In genomic region chr5:21735584-21735983, GRCm38 (mm10) we compare ENCODE assay signal across 8 mouse cellular contexts. TPM values are rescaled to one million over a fixed set of nuclear protein-coding genes. Genes with fewer than 3 reads are reported as not detected.
A peak's percentile ranks its signal among the peaks of the same experiment; 100 is the strongest.
DNase-seq lines count a peak whose midpoint lies in the region; ATAC-seq and TF ChIP-seq lines count a peak whose summit lies in the region.

No protein-coding gene starts in this region.

- no peaks in the 10 kb centered on the region for H3K27me3 ChIP-seq in MEL (ENCODE audit: control insufficient read depth in 1 of 2, insufficient read depth in 2 of 2, low read length in 2 of 2)
- no peaks in the 10 kb centered on the region for H3K27me3 ChIP-seq in lung, embryonic 15.5 days

- ATAC-seq in lung, embryonic 15.5 days (ENCODE audit: borderline replicate concordance, extremely low read depth, low FRiP score, low TSS enrichment): no peak

- intact Hi-C loops in heart, postnatal 14 days (cut with DNase I): loop anchor here (2.0 to 10.0 kb wide), 2 partner anchors 35 to 471 kb away; partner anchors contain the start of gene Napepld

- H3K4me3 ChIP-seq in MEL (ENCODE audit: control insufficient read depth in 1 of 2, insufficient read depth in 1 of 2, low read depth in 2 of 2, low read length in 2 of 2): peak overlapping the region; percentile 79 to 95
- peak overlapping the region; percentile 19 for H3K4me3 ChIP-seq in lung, embryonic 15.5 days

- peaks cover 0 to 9% of the 10 kb centered on the region in 2 experiments; a peak in 2 of 4 replicates for H3K36me3 ChIP-seq in MEL (ENCODE audit: control insufficient read depth in 1 of 2, insufficient read depth in 2 of 2, low read length in 2 of 2)
- H3K36me3 ChIP-seq in lung, embryonic 15.5 days: peaks cover 15% of the 10 kb centered on the region

- H3K4me1 ChIP-seq in MEL (ENCODE audit: control insufficient read depth in 1 of 2, insufficient read depth in 2 of 2, low read length in 2 of 2): peaks cover 0 to 14% of the 10 kb centered on the region in 2 experiments; a peak in 3 of 4 replicates
- H3K4me1 ChIP-seq in lung, embryonic 15.5 days: peaks cover 9% of the 10 kb centered on the region

- no peak for TF ChIP-seq EP300 in MEL (IDR thresholded peaks at IDR 0.05; ENCODE audit: low read depth in 1 of 2, low read length in 2 of 2)

- H3K9ac ChIP-seq in MEL (ENCODE audit: control insufficient read depth, low read depth, low read length, poor library complexity, severe bottlenecking): peak overlapping the region; percentile 76
- no peak overlapping the region for H3K9ac ChIP-seq in lung, embryonic 15.5 days

- H3K4me2 ChIP-seq in lung, embryonic 15.5 days: peak overlapping the region; percentile 39; the same call in 1 of the 2 replicates

- TF ChIP-seq CTCF in MEL (IDR thresholded peaks at IDR 0.05 in 2 of 3, conservative IDR thresholded peaks at IDR 0.05 in 1 of 3; ENCODE audit: control insufficient read depth in 1 of 3, insufficient read depth in 1 of 3, low read depth in 2 of 3, low read length in 3 of 3, poor library complexity in 1 of 3, severe bottlenecking in 1 of 3): peak; percentile 95 to 100 (median 99)
- peak; percentile 54; the same call in 1 of the 2 replicates for TF ChIP-seq CTCF in brain, embryonic 14.5 days (IDR thresholded peaks at IDR 0.05; ENCODE audit: borderline replicate concordance, extremely low read depth, insufficient read depth, insufficient read length)

- 30% methylated on average over 10 of the region's 10 CpGs for WGBS in lung, embryonic 15.5 days

- TF ChIP-seq RAD21 in MEL (IDR thresholded peaks at IDR 0.05; ENCODE audit: low read depth, low read length): peak; percentile 93

- H3K27ac ChIP-seq in MEL (ENCODE audit: control insufficient read depth, low read depth, low read length): peak overlapping the region; percentile 33; the same call in 1 of the 2 replicates
- H3K27ac ChIP-seq in lung, embryonic 15.5 days: no peak overlapping the region

- no peaks in the 10 kb centered on the region for H3K9me3 ChIP-seq in MEL (replicated peaks; ENCODE audit: insufficient read depth, low read length)
- no peaks in the 10 kb centered on the region for H3K9me3 ChIP-seq in lung, embryonic 15.5 days

- peak; percentile 97 for DNase-seq in MEL (ENCODE audit: low read depth, low spot score)
- peak; percentile 74 for DNase-seq in brain, embryonic 14.5 days (ENCODE audit: low read depth)
- peak; percentile 33 for DNase-seq in fibroblast of lung, adult 2 months (ENCODE audit: low read depth)
- DNase-seq in heart, postnatal 14 days: peak; percentile 76 to 85
- peak; percentile 38 to 67 for DNase-seq in layer of hippocampus, adult 8-10 months (ENCODE audit: low spot score in 2 of 2)
- peak; percentile 21 for DNase-seq in retina, postnatal 7 days (ENCODE audit: low read depth, low spot score)
- peak; percentile 65 for DNase-seq in urinary bladder, postnatal 25 days (ENCODE audit: low spot score)

- peaks cover 16% of the 10 kb centered on the region for H3K79me2 ChIP-seq in MEL (ENCODE audit: control insufficient read depth, insufficient read depth, low read length, poor library complexity)

- TF ChIP-seq POLR2A in MEL (IDR thresholded peaks at IDR 0.05; ENCODE audit: control insufficient read depth in 1 of 2, insufficient read depth in 1 of 2, low read depth in 1 of 2, low read length in 2 of 2, poor library complexity in 1 of 2): peak in 1 of 2 experiments; percentile 42; a peak in 2 of 4 replicates
- no peak for TF ChIP-seq POLR2A in brain, embryonic 14.5 days (IDR thresholded peaks at IDR 0.05; ENCODE audit: borderline replicate concordance, extremely low read depth, insufficient read depth, insufficient read length, poor library complexity, severe bottlenecking)

TF ChIP-seq in MEL, 35 proteins besides CTCF, POLR2A, EP300 and RAD21 (continues in another document):
- TF ChIP-seq ZKSCAN1 (IDR thresholded peaks at IDR 0.05; ENCODE audit: low read depth, low read length) (no peak), POLR2AphosphoS5 (IDR thresholded peaks at IDR 0.05; ENCODE audit: borderline replicate concordance, low read depth, low read length) (no peak), MAZ (IDR thresholded peaks at IDR 0.05; ENCODE audit: low read depth, low read length) (no peak), TAL1 (IDR thresholded peaks at IDR 0.05; ENCODE audit: low read length) (no peak), MYB (IDR thresholded peaks at IDR 0.05; ENCODE audit: low read depth, low read length) (no peak), ZMIZ1 (IDR thresholded peaks at IDR 0.05; ENCODE audit: low read depth, low read length) (no peak), RCOR1 (IDR thresholded peaks at IDR 0.05; ENCODE audit: low read depth, low read length) (peak; percentile 13; the same call in 1 of the 2 replicates), ETS1 (IDR thresholded peaks at IDR 0.05; ENCODE audit: low read depth, low read length) (0 out of 2 replicates have a peak, but pooled peaks have one; percentile 37), POLR2AphosphoS2 (IDR thresholded peaks at IDR 0.05; ENCODE audit: low read length) (no peak), BHLHE40 (IDR thresholded peaks at IDR 0.05; ENCODE audit: borderline replicate concordance, low read depth, low read length) (no peak), MYC (IDR thresholded peaks at IDR 0.05; ENCODE audit: low read depth, low read length) (0 out of 2 replicates have a peak, but pooled peaks have one; percentile 13), UBTF (IDR thresholded peaks at IDR 0.05; ENCODE audit: borderline replicate concordance, insufficient read depth, low read depth, low read length) (no peak), CHD2 (IDR thresholded peaks at IDR 0.05; ENCODE audit: low read length) (no peak), NRF1 (IDR thresholded peaks at IDR 0.05; ENCODE audit: insufficient read depth, low read depth, low read length, poor library complexity, severe bottlenecking) (no peak), MEF2A (IDR thresholded peaks at IDR 0.05; ENCODE audit: extremely low read depth, insufficient replicate concordance, low read depth, low read length, poor library complexity, severe bottlenecking) (no peak), GABPA (IDR thresholded peaks at IDR 0.05; ENCODE audit: low read depth, low read length) (no peak), E2F4 (IDR thresholded peaks at IDR 0.05; ENCODE audit: borderline replicate concordance, low read depth, low read length) (no peak), SIN3A (IDR thresholded peaks at IDR 0.05; ENCODE audit: low read length) (peak; percentile 73; the same call in 1 of the 2 replicates), SMC3 (IDR thresholded peaks at IDR 0.05; ENCODE audit: low read depth, low read length) (peak; percentile 92), CHD1 (IDR thresholded peaks at IDR 0.05; ENCODE audit: low read depth, low read length) (no peak), ELF1 (IDR thresholded peaks at IDR 0.05; ENCODE audit: low read depth, low read length) (peak; percentile 46; the same call in 1 of the 2 replicates), KAT2A (conservative IDR thresholded peaks at IDR 0.05; ENCODE audit: low read depth, low read length) (no peak), TBP (IDR thresholded peaks at IDR 0.05; ENCODE audit: low read depth, low read length) (0 out of 2 replicates have a peak, but pooled peaks have one; percentile 45), MAFK (IDR thresholded peaks at IDR 0.05; ENCODE audit: borderline replicate concordance, low read depth, low read length) (no peak), ZC3H11A (IDR thresholded peaks at IDR 0.05; ENCODE audit: low read depth, low read length) (peak; percentile 85), TCF12 (IDR thresholded peaks at IDR 0.05; ENCODE audit: low read depth, low read length) (no peak), NELFE (IDR thresholded peaks at IDR 0.05; ENCODE audit: low read depth, low read length) (peak; percentile 27; the same call in 1 of the 2 replicates), USF1 (IDR thresholded peaks at IDR 0.05; ENCODE audit: low read depth, low read length) (no peak), GATA1 (IDR thresholded peaks at IDR 0.05; ENCODE audit: low read depth, low read length) (no peak)

RNA-seq across cellular contexts. Expression of gene Pmpcb, which starts 1.4 kb away (rescaled TPM):
- 162 and 169 TPM in 2 replicates for total RNA-seq in MEL (2012; rRNA removed)
- polyA plus RNA-seq in MEL (2012; ENCODE audit: insufficient read depth in 1 of 2, insufficient read length in 2 of 2, low read depth in 1 of 2, low replicate concordance in 2 of 2, missing spikeins in 1 of 2): 100 to 1,000 TPM; 172 to 265 TPM
- polyA plus RNA-seq in brain, embryonic 14.5 days (2012; rRNA removed): 66.7 and 72.8 TPM in 2 replicates
- 100 to 1,000 TPM; 220 to 223 TPM for total RNA-seq in heart, postnatal 14 days (2021)
- total RNA-seq in layer of hippocampus, adult 8-10 months (2022): 10 to 100 TPM; 69.8 to 85.6 (median 79.1) TPM
- polyA plus RNA-seq in lung, embryonic 15.5 days (2015; fragmentation: Nextera tagmentation; extraction: Ambion mirVana): 76.3 and 78.8 TPM in 2 replicates

RNA-seq across cellular contexts. Expression of gene Napepld, which starts 34.4 kb away (rescaled TPM):
- 1.5 and 1.9 TPM in 2 replicates for total RNA-seq in MEL (2012; rRNA removed)
- polyA plus RNA-seq in MEL (2012; ENCODE audit: insufficient read depth in 1 of 2, insufficient read length in 2 of 2, low read depth in 1 of 2, low replicate concordance in 2 of 2, missing spikeins in 1 of 2): 1 to 10 TPM in 1 of 2 experiments, not detected in 1; 3.0 TPM
- polyA plus RNA-seq in brain, embryonic 14.5 days (2012; rRNA removed): 4.7 and 4.9 TPM in 2 replicates
- total RNA-seq in heart, postnatal 14 days (2021): 1 to 10 TPM; 4.0 to 4.3 TPM
- total RNA-seq in layer of hippocampus, adult 8-10 months (2022): 10 to 100 TPM; 21.7 to 28.2 (median 23.9) TPM
- 4.0 and 4.9 TPM in 2 replicates for polyA plus RNA-seq in lung, embryonic 15.5 days (2015; fragmentation: Nextera tagmentation; extraction: Ambion mirVana)

RNA-seq across cellular contexts. Expression of gene Dnajc2, which starts 49.5 kb away (rescaled TPM):
- total RNA-seq in MEL (2012; rRNA removed): 197 and 211 TPM in 2 replicates
- polyA plus RNA-seq in MEL (2012; ENCODE audit: insufficient read depth in 1 of 2, insufficient read length in 2 of 2, low read depth in 1 of 2, low replicate concordance in 2 of 2, missing spikeins in 1 of 2): 100 to 1,000 TPM in 1 of 2 experiments, 10 to 100 TPM in 1; 64.7 to 199 TPM
- polyA plus RNA-seq in brain, embryonic 14.5 days (2012; rRNA removed): 21.1 and 29.5 TPM in 2 replicates
- total RNA-seq in heart, postnatal 14 days (2021): 10 to 100 TPM; 13.5 to 17.6 TPM
- 10 to 100 TPM; 31.6 to 37.6 (median 34.0) TPM for total RNA-seq in layer of hippocampus, adult 8-10 months (2022)
- polyA plus RNA-seq in lung, embryonic 15.5 days (2015; fragmentation: Nextera tagmentation; extraction: Ambion mirVana): 62.4 and 66.9 TPM in 2 replicates

RNA-seq across cellular contexts. Expression of gene Psmc2, which starts 49.5 kb away (rescaled TPM):
- 297 and 330 TPM in 2 replicates for total RNA-seq in MEL (2012; rRNA removed)
- polyA plus RNA-seq in MEL (2012; ENCODE audit: insufficient read depth in 1 of 2, insufficient read length in 2 of 2, low read depth in 1 of 2, low replicate concordance in 2 of 2, missing spikeins in 1 of 2): 100 to 1,000 TPM; 316 to 356 TPM
- 83.3 and 89.2 TPM in 2 replicates for polyA plus RNA-seq in brain, embryonic 14.5 days (2012; rRNA removed)
- total RNA-seq in heart, postnatal 14 days (2021): 10 to 100 TPM; 89.2 to 94.5 TPM
- total RNA-seq in layer of hippocampus, adult 8-10 months (2022): 100 to 1,000 TPM in 3 of 4 experiments, 10 to 100 TPM in 1; 99.3 to 117 (median 115) TPM
- polyA plus RNA-seq in lung, embryonic 15.5 days (2015; fragmentation: Nextera tagmentation; extraction: Ambion mirVana): 187 and 190 TPM in 2 replicates

Comparison
In these comparisons a context has a peak if more than half of its experiments do, and no peak if none do; other contexts are left out.
1. DNase-seq: peak in every context shown above with its lines; median percentile 97 in MEL; 80 in heart, postnatal 14 days; 74 in brain, embryonic 14.5 days; 65 in urinary bladder, postnatal 25 days; 52 in layer of hippocampus, adult 8-10 months; 33 in fibroblast of lung, adult 2 months; 21 in retina, postnatal 7 days.